Mouse (Mus musculus): ENCODE measurements around the gene Anxa9. TPM values are rescaled to one million over a fixed set of nuclear protein-coding genes. Genes with fewer than 3 reads are reported as not detected.
A peak's percentile ranks its signal among the peaks of the same experiment; 100 is the strongest.

Gene Anxa9
- polyA plus RNA-seq, 1 experiment = 2.4 TPM

- Histone ChIP-seq H3K4me3 (ENCODE audit: insufficient read depth, low read length) (peak overlapping the region; percentile 80), H3K27ac (ENCODE audit: insufficient read depth, low read length) (peak overlapping the region; percentile 70), H3K4me1 (ENCODE audit: control insufficient read depth, insufficient read depth, low read length) (peaks cover 4% of the 10 kb centered on the region)
- TF ChIP-seq POLR2A (IDR thresholded peaks at IDR 0.05; ENCODE audit: extremely low read depth, insufficient read depth, low read length) = no peak
- no peak for TF ChIP-seq CTCF (IDR thresholded peaks at IDR 0.05; ENCODE audit: extremely low read depth, insufficient read depth, low read length)
These were observed 26.2 kb downstream of the Anxa9 start for GRCm38 (mm10) chr3:95280747-95281146.

GRCm38 (mm10) chr3:95277149-95277551, 29.8 kb downstream of the Anxa9 start:
- H3K4me3 ChIP-seq (ENCODE audit: insufficient read depth, low read length) = no peak overlapping the region
- TF ChIP-seq POLR2A (IDR thresholded peaks at IDR 0.05; ENCODE audit: extremely low read depth, insufficient read depth, low read length) (no peak), CTCF (IDR thresholded peaks at IDR 0.05; ENCODE audit: extremely low read depth, insufficient read depth, low read length) (no peak)
- H3K4me1 ChIP-seq (ENCODE audit: control insufficient read depth, insufficient read depth, low read length) = peaks cover 2% of the 10 kb centered on the region; the same call in 1 of the 2 replicates
- no peak overlapping the region for H3K27ac ChIP-seq (ENCODE audit: insufficient read depth, low read length)

- TF ChIP-seq CTCF (IDR thresholded peaks at IDR 0.05; ENCODE audit: extremely low read depth, insufficient read depth, low read length) = no peak
- TF ChIP-seq POLR2A (IDR thresholded peaks at IDR 0.05; ENCODE audit: extremely low read depth, insufficient read depth, low read length) = no peak
- Histone ChIP-seq H3K4me1 (ENCODE audit: control insufficient read depth, insufficient read depth, low read length) (peaks cover 2% of the 10 kb centered on the region; the same call in 1 of the 2 replicates), H3K4me3 (ENCODE audit: insufficient read depth, low read length) (no peak overlapping the region), H3K27ac (ENCODE audit: insufficient read depth, low read length) (no peak overlapping the region)
These were observed 30.5 kb downstream of the Anxa9 start for GRCm38 (mm10) chr3:95276428-95276934.

GRCm38 (mm10) chr3:95275161-95275560, 31.8 kb downstream of the Anxa9 start:
- H3K4me3 ChIP-seq (ENCODE audit: insufficient read depth, low read length) = no peak overlapping the region
- H3K27ac ChIP-seq (ENCODE audit: insufficient read depth, low read length) = no peak overlapping the region
- TF ChIP-seq CTCF (IDR thresholded peaks at IDR 0.05; ENCODE audit: extremely low read depth, insufficient read depth, low read length) (no peak), POLR2A (IDR thresholded peaks at IDR 0.05; ENCODE audit: extremely low read depth, insufficient read depth, low read length) (no peak)
- peaks cover 2% of the 10 kb centered on the region; the same call in 1 of the 2 replicates for H3K4me1 ChIP-seq (ENCODE audit: control insufficient read depth, insufficient read depth, low read length)

- no peak overlapping the region for H3K27ac ChIP-seq (ENCODE audit: insufficient read depth, low read length)
- TF ChIP-seq POLR2A (IDR thresholded peaks at IDR 0.05; ENCODE audit: extremely low read depth, insufficient read depth, low read length) = no peak
- TF ChIP-seq CTCF (IDR thresholded peaks at IDR 0.05; ENCODE audit: extremely low read depth, insufficient read depth, low read length) = no peak
- H3K4me1 ChIP-seq (ENCODE audit: control insufficient read depth, insufficient read depth, low read length) = peaks cover 2% of the 10 kb centered on the region; the same call in 1 of the 2 replicates
- no peak overlapping the region for H3K4me3 ChIP-seq (ENCODE audit: insufficient read depth, low read length)
These were observed 32.5 kb downstream of the Anxa9 start for GRCm38 (mm10) chr3:95274453-95274852.

GRCm38 (mm10) chr3:95273471-95273870, 33.5 kb downstream of the Anxa9 start:
- TF ChIP-seq CTCF (IDR thresholded peaks at IDR 0.05; ENCODE audit: extremely low read depth, insufficient read depth, low read length) = no peak
- no peak for TF ChIP-seq POLR2A (IDR thresholded peaks at IDR 0.05; ENCODE audit: extremely low read depth, insufficient read depth, low read length)
- Histone ChIP-seq H3K4me1 (ENCODE audit: control insufficient read depth, insufficient read depth, low read length) (peaks cover 2% of the 10 kb centered on the region; the same call in 1 of the 2 replicates), H3K4me3 (ENCODE audit: insufficient read depth, low read length) (no peak overlapping the region), H3K27ac (ENCODE audit: insufficient read depth, low read length) (no peak overlapping the region)

- no peaks in the 10 kb centered on the region for H3K4me1 ChIP-seq (ENCODE audit: control insufficient read depth, insufficient read depth, low read length)
- H3K27ac ChIP-seq (ENCODE audit: insufficient read depth, low read length) = no peak overlapping the region
- no peak overlapping the region for H3K4me3 ChIP-seq (ENCODE audit: insufficient read depth, low read length)
- no peak for TF ChIP-seq CTCF (IDR thresholded peaks at IDR 0.05; ENCODE audit: extremely low read depth, insufficient read depth, low read length)
- no peak for TF ChIP-seq POLR2A (IDR thresholded peaks at IDR 0.05; ENCODE audit: extremely low read depth, insufficient read depth, low read length)
These were observed 36.1 kb downstream of the Anxa9 start for GRCm38 (mm10) chr3:95270766-95271364.

- peaks cover 3% of the 10 kb centered on the region; the same call in 1 of the 2 replicates for H3K4me1 ChIP-seq (ENCODE audit: control insufficient read depth, insufficient read depth, low read length)
- H3K4me3 ChIP-seq (ENCODE audit: insufficient read depth, low read length) = no peak overlapping the region
- TF ChIP-seq POLR2A (IDR thresholded peaks at IDR 0.05; ENCODE audit: extremely low read depth, insufficient read depth, low read length) (no peak), CTCF (IDR thresholded peaks at IDR 0.05; ENCODE audit: extremely low read depth, insufficient read depth, low read length) (no peak)
- H3K27ac ChIP-seq (ENCODE audit: insufficient read depth, low read length) = no peak overlapping the region
These were observed 37.2 kb downstream of the Anxa9 start for GRCm38 (mm10) chr3:95269789-95270188.

- Histone ChIP-seq H3K27ac (ENCODE audit: insufficient read depth, low read length) (no peak overlapping the region), H3K4me3 (ENCODE audit: insufficient read depth, low read length) (no peak overlapping the region), H3K4me1 (ENCODE audit: control insufficient read depth, insufficient read depth, low read length) (peaks cover 7% of the 10 kb centered on the region; the same call in 1 of the 2 replicates)
- TF ChIP-seq POLR2A (IDR thresholded peaks at IDR 0.05; ENCODE audit: extremely low read depth, insufficient read depth, low read length) (no peak), CTCF (IDR thresholded peaks at IDR 0.05; ENCODE audit: extremely low read depth, insufficient read depth, low read length) (no peak)
These were observed 39.1 kb downstream of the Anxa9 start for GRCm38 (mm10) chr3:95267855-95268254.

GRCm38 (mm10) chr3:95266052-95266451, 40.9 kb downstream of the Anxa9 start:
- peaks cover 7% of the 10 kb centered on the region; the same call in 1 of the 2 replicates for H3K4me1 ChIP-seq (ENCODE audit: control insufficient read depth, insufficient read depth, low read length)
- H3K27ac ChIP-seq (ENCODE audit: insufficient read depth, low read length) = no peak overlapping the region
- TF ChIP-seq CTCF (IDR thresholded peaks at IDR 0.05; ENCODE audit: extremely low read depth, insufficient read depth, low read length) (no peak), POLR2A (IDR thresholded peaks at IDR 0.05; ENCODE audit: extremely low read depth, insufficient read depth, low read length) (no peak)
- H3K4me3 ChIP-seq (ENCODE audit: insufficient read depth, low read length) = no peak overlapping the region

Measured in cortical plate, adult 2 months (tissue).